Mouse (Mus musculus) hindbrain, embryonic 14.5 days (tissue): ENCODE measurements around the gene Capn2. TPM values are rescaled to one million over a fixed set of nuclear protein-coding genes. Genes with fewer than 3 reads are reported as not detected.
A peak's percentile ranks its signal among the peaks of the same experiment; 100 is the strongest.

Experiments used
- ATAC-seq: fragments of 200-750 bp; cut with Nextera tagmentation; 2 replicates; pipeline ENCODE4 v1.8.0; 2017; ENCODE audit warnings: moderate number of reproducible peaks, mild to moderate bottlenecking, moderate TSS enrichment, moderate library complexity; ENCODE audit not compliant: low FRiP score
- DNase-seq: peaks from one replicate; pipeline ENCODE4 v3.0.0-alpha.2; 2015; ENCODE audit warnings: low spot score
- H3K27ac ChIP-seq: fragments of 300-500 bp; sonication (generic); 2 replicates; pipeline ENCODE4 v1.5.1; 2014; ENCODE audit warnings: mild to moderate bottlenecking, moderate library complexity
- H3K27me3 ChIP-seq: fragments of 300-500 bp; sonication (generic); 2 replicates; pipeline ENCODE4 v1.6.1; 2014; ENCODE audit warnings: mild to moderate bottlenecking, low read length, mixed read lengths; ENCODE audit not compliant: control insufficient read depth, insufficient read depth
- H3K36me3 ChIP-seq: fragments of 300-500 bp; sonication (generic); replicated peaks from 2 replicates; pipeline ENCODE4 v1.6.1; 2014; ENCODE audit not compliant: control insufficient read depth, insufficient read depth
- H3K4me1 ChIP-seq: fragments of 300-500 bp; sonication (generic); replicated peaks from 2 replicates; pipeline ENCODE4 v1.6.1; 2014; ENCODE audit warnings: antibody characterized with exemption, low read length, mixed read lengths; ENCODE audit not compliant: control insufficient read depth, insufficient read depth
- H3K4me2 ChIP-seq: fragments of 300-500 bp; sonication (generic); replicated peaks from 2 replicates; pipeline ENCODE4 v1.6.1; 2014; ENCODE audit warnings: mild to moderate bottlenecking, moderate library complexity
- H3K4me3 ChIP-seq: fragments of 300-500 bp; sonication (generic); replicated peaks from 2 replicates; pipeline ENCODE4 v1.5.1; 2014; ENCODE audit warnings: mild to moderate bottlenecking, low read length
- H3K9ac ChIP-seq: fragments of 300-500 bp; sonication (generic); 2 replicates; pipeline ENCODE4 v1.6.1; 2014
- H3K9me3 ChIP-seq: fragments of 300-500 bp; sonication (generic); 2 replicates; pipeline ENCODE4 v1.6.1; 2016; ENCODE audit warnings: low read length; ENCODE audit not compliant: control insufficient read depth
- WGBS: fragments of 180-500 bp; shearing (Covaris S2); extraction: QIAGEN DNeasy Blood & Tissue Kit; methylation state at CpG from one replicate; pipeline ENCODE4 v1.1.7; 2014; 5-methylcytosine and 5-hydroxymethylcytosine counted together
- polyA plus RNA-seq: library from polyadenylated mRNA; unstranded; fragments of >200 nt; fragmentation: Nextera tagmentation; extraction: Ambion mirVana; gene quantifications from 2 replicates; pipeline ENCODE4 v1.2.1, GENCODE M21; 2014

Capn2 gene
- polyA plus RNA-seq, 1 experiment from 2014 or later = 81.0 TPM

GRCm38 (mm10) chr1:182482991-182483909 is 34.2 kb downstream of the Capn2 start:
- ATAC-seq = no peak
- WGBS = 88% methylated on average over 14 of the region's 14 CpGs
- no peak overlapping the region for H3K4me3 ChIP-seq
- no peaks in the 10 kb centered on the region for H3K9me3 ChIP-seq
- H3K4me1 ChIP-seq = no peaks in the 10 kb centered on the region
- no peak overlapping the region for H3K27ac ChIP-seq
- no peak overlapping the region for H3K4me2 ChIP-seq
- no peak overlapping the region for H3K9ac ChIP-seq
- no peak for DNase-seq
- H3K27me3 ChIP-seq = no peaks in the 10 kb centered on the region
- H3K36me3 ChIP-seq = peaks cover 93% of the 10 kb centered on the region

GRCm38 (mm10) chr1:182481646-182482295 is 35.6 kb downstream of the Capn2 start:
- Histone ChIP-seq H3K27ac (no peak overlapping the region), H3K4me3 (no peak overlapping the region), H3K27me3 (no peaks in the 10 kb centered on the region), H3K9me3 (no peaks in the 10 kb centered on the region), H3K4me1 (no peaks in the 10 kb centered on the region), H3K36me3 (peaks cover 94% of the 10 kb centered on the region), H3K4me2 (no peak overlapping the region), H3K9ac (no peak overlapping the region)
- DNase-seq (no peak), ATAC-seq (no peak)
- WGBS = 87% methylated on average over 10 of the region's 10 CpGs

GRCm38 (mm10) chr1:182481138-182481537 is 36.3 kb downstream of the Capn2 start:
- ATAC-seq (no peak), DNase-seq (no peak)
- Histone ChIP-seq H3K9me3 (no peaks in the 10 kb centered on the region), H3K4me1 (no peaks in the 10 kb centered on the region), H3K4me3 (no peak overlapping the region), H3K4me2 (no peak overlapping the region), H3K27ac (no peak overlapping the region), H3K36me3 (peaks cover 93% of the 10 kb centered on the region), H3K27me3 (no peaks in the 10 kb centered on the region), H3K9ac (no peak overlapping the region)
- WGBS = 95% methylated on average over 7 of the region's 7 CpGs

- H3K36me3 ChIP-seq = peaks cover 96% of the 10 kb centered on the region
- H3K4me1 ChIP-seq = no peaks in the 10 kb centered on the region
- H3K27me3 ChIP-seq = no peaks in the 10 kb centered on the region
- H3K4me2 ChIP-seq = no peak overlapping the region
- no peak overlapping the region for H3K4me3 ChIP-seq
- no peak overlapping the region for H3K9ac ChIP-seq
- no peaks in the 10 kb centered on the region for H3K9me3 ChIP-seq
- H3K27ac ChIP-seq = no peak overlapping the region
- DNase-seq (no peak), ATAC-seq (no peak)
- 92% methylated on average over 4 of the region's 4 CpGs for WGBS
Observed at GRCm38 (mm10) chr1:182478935-182479334, 38.5 kb downstream of the Capn2 start.

- 89% methylated on average over 5 of the region's 5 CpGs for WGBS
- DNase-seq = no peak
- Histone ChIP-seq H3K27ac (no peak overlapping the region), H3K4me3 (no peak overlapping the region), H3K27me3 (no peaks in the 10 kb centered on the region), H3K4me2 (no peak overlapping the region), H3K9me3 (no peaks in the 10 kb centered on the region), H3K4me1 (no peaks in the 10 kb centered on the region), H3K9ac (no peak overlapping the region), H3K36me3 (peaks cover 98% of the 10 kb centered on the region)
- ATAC-seq = no peak
Observed at GRCm38 (mm10) chr1:182475005-182475796, 42.2 kb downstream of the Capn2 start.

GRCm38 (mm10) chr1:182465978-182466377 is 51.4 kb downstream of the Capn2 start:
- Histone ChIP-seq H3K4me1 (no peaks in the 10 kb centered on the region; the same call in 1 of the 2 replicates), H3K9me3 (no peaks in the 10 kb centered on the region), H3K9ac (no peak overlapping the region), H3K4me2 (no peak overlapping the region), H3K27ac (no peak overlapping the region), H3K36me3 (peaks cover 51% of the 10 kb centered on the region), H3K4me3 (no peak overlapping the region), H3K27me3 (no peaks in the 10 kb centered on the region)
- no peak for DNase-seq
- WGBS = 88% methylated on average over 4 of the region's 4 CpGs
- ATAC-seq = no peak

GRCm38 (mm10) chr1:182465309-182465708 is 52.1 kb downstream of the Capn2 start:
- Histone ChIP-seq H3K27me3 (no peaks in the 10 kb centered on the region), H3K27ac (no peak overlapping the region), H3K4me1 (no peaks in the 10 kb centered on the region; the same call in 1 of the 2 replicates), H3K9ac (no peak overlapping the region), H3K4me2 (no peak overlapping the region), H3K4me3 (no peak overlapping the region), H3K36me3 (peaks cover 45% of the 10 kb centered on the region), H3K9me3 (no peaks in the 10 kb centered on the region)
- ATAC-seq = no peak
- WGBS = 61% methylated on average over 4 of the region's 4 CpGs
- no peak for DNase-seq

- H3K4me3 ChIP-seq = no peak overlapping the region
- H3K27ac ChIP-seq = peak overlapping the region; percentile 74
- ATAC-seq (peak; percentile 81), DNase-seq (peak; percentile 66)
- no peak overlapping the region for H3K9ac ChIP-seq
- WGBS = 65% methylated on average over 10 of the region's 10 CpGs
- no peak overlapping the region for H3K4me2 ChIP-seq
- peaks cover 28% of the 10 kb centered on the region for H3K36me3 ChIP-seq
- no peaks in the 10 kb centered on the region for H3K9me3 ChIP-seq
- H3K27me3 ChIP-seq = no peaks in the 10 kb centered on the region
- H3K4me1 ChIP-seq = no peaks in the 10 kb centered on the region; the same call in 1 of the 2 replicates
Observed at GRCm38 (mm10) chr1:182461813-182462212, 55.6 kb downstream of the Capn2 start.

- Histone ChIP-seq H3K4me3 (no peak overlapping the region), H3K4me2 (no peak overlapping the region), H3K9me3 (no peaks in the 10 kb centered on the region), H3K27me3 (no peaks in the 10 kb centered on the region), H3K4me1 (no peaks in the 10 kb centered on the region; the same call in 1 of the 2 replicates), H3K27ac (peak overlapping the region; percentile 74), H3K36me3 (peaks cover 33% of the 10 kb centered on the region), H3K9ac (no peak overlapping the region)
- no peak for ATAC-seq
- no peak for DNase-seq
- 69% methylated on average over 7 of the region's 7 CpGs for WGBS
Observed at GRCm38 (mm10) chr1:182461261-182461660, 56.1 kb downstream of the Capn2 start.
